Mouse (Mus musculus) liver, embryonic 14.5 days (tissue): ENCODE measurements around the gene Entpd7.

Experiments
- CTCF ChIP-seq: IDR thresholded peaks from 2 replicates; pipeline ENCODE4 v1.5.1; 2016; ENCODE audit warnings: antibody characterized with exemption, low read depth, control low read depth
- EP300 ChIP-seq: IDR thresholded peaks from 2 replicates; pipeline ENCODE4 v1.6.1; 2016; ENCODE audit warnings: antibody characterized with exemption, low read depth

DNA sequence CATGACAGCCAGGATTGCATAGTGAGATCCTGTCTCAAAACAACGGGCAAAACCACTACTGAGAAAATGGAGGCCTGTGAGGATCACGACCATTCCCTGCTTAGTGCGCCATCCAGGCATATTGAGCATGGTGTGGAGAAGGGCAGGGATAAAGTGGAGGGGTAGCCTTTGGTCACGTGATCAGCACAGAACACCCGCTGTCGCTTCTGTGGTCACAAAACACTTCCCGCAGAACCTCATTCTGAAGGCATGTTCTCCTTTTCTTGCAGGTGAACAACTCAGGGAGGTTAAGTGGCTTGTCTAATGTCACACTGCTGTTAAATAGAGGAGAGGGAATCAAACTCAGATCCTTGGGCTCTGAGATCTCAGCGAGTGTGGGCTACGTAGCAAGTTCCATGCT lies 44.0 kb upstream of the Entpd7 start:
- TF ChIP-seq CTCF (no peak), EP300 (no peak)
